Mouse (Mus musculus) liver, adult 2 months (tissue): ENCODE data around the gene Sh2b3. TPM values are rescaled to one million over a fixed set of nuclear protein-coding genes. Genes with fewer than 3 reads are reported as not detected.

ENCODE experiments used
- DNase-seq: peaks from one replicate; pipeline ENCODE4 v3.0.0-alpha.2; 2011; ENCODE audit warnings: low read depth, low spot score; ENCODE audit errors: extremely low read depth
- H3K27ac ChIP-seq: fragments of 200-500 bp; replicated peaks from 2 replicates; pipeline ENCODE4 v1.5.1; 2012; ENCODE audit warnings: low read depth, mild to moderate bottlenecking, control low read depth, inconsistent platforms, low read length; ENCODE audit not compliant: insufficient read depth
- H3K27me3 ChIP-seq: fragments of 200-500 bp; 2 replicates; pipeline ENCODE4 v1.6.1; 2012; ENCODE audit warnings: mild to moderate bottlenecking, moderate library complexity, low read length, inconsistent platforms; ENCODE audit not compliant: control insufficient read depth, insufficient read depth
- H3K36me3 ChIP-seq: fragments of 200-500 bp; 2 replicates; pipeline ENCODE4 v1.6.1; 2012; ENCODE audit warnings: low read length, inconsistent platforms; ENCODE audit not compliant: control insufficient read depth, insufficient read depth
- H3K4me1 ChIP-seq: fragments of 200-500 bp; 2 replicates; pipeline ENCODE4 v1.6.1; 2011; ENCODE audit warnings: low read length; ENCODE audit not compliant: control insufficient read depth, insufficient read depth
- H3K4me3 ChIP-seq: fragments of 200-500 bp; 2 replicates; pipeline ENCODE4 v1.5.1; 2011; ENCODE audit warnings: low read depth, mild to moderate bottlenecking, control low read depth, low read length, moderate library complexity; ENCODE audit not compliant: insufficient read depth
- H3K79me2 ChIP-seq: fragments of 200-500 bp; 2 replicates; pipeline ENCODE4 v1.6.1; 2012; ENCODE audit warnings: inconsistent platforms, mild to moderate bottlenecking, low read length, moderate library complexity; ENCODE audit not compliant: control insufficient read depth, insufficient read depth
- H3K9ac ChIP-seq: fragments of 200-500 bp; 2 replicates; pipeline ENCODE4 v1.6.1; 2012; ENCODE audit warnings: low read depth, mild to moderate bottlenecking, control low read depth, inconsistent platforms, low read length
- CTCF ChIP-seq: fragments of 200-500 bp; IDR thresholded peaks from 2 replicates; pipeline ENCODE4 v1.5.1; 2011; ENCODE audit warnings: low read depth, low read length, control low read depth
- POLR2A ChIP-seq: fragments of 200-500 bp; IDR thresholded peaks from 2 replicates; pipeline ENCODE4 v1.6.1; 2011; ENCODE audit warnings: low read length, control low read depth; ENCODE audit not compliant: insufficient read depth; ENCODE audit errors: extremely low read depth
- WGBS: fragments of 180-500 bp; shearing (Covaris S2); methylation state at CpG from one replicate; pipeline ENCODE4 v1.1.7; 2018; 5-methylcytosine and 5-hydroxymethylcytosine counted together
- polyA plus RNA-seq: library from polyadenylated mRNA; depleted of rRNA; stranded (reverse); fragments of >200 nt; gene quantifications from 2 replicates; pipeline ENCODE4 v1.2.3, GENCODE M21; 2012
- total RNA-seq: library from RNA; depleted of rRNA; stranded (reverse); fragments of >200 nt; gene quantifications from 2 replicates; pipeline ENCODE4 v1.2.3, GENCODE M21; 2014

Sh2b3 gene
- total and polyA plus RNA-seq, 2 experiments = 7.0 to 14.2 TPM

DNA sequence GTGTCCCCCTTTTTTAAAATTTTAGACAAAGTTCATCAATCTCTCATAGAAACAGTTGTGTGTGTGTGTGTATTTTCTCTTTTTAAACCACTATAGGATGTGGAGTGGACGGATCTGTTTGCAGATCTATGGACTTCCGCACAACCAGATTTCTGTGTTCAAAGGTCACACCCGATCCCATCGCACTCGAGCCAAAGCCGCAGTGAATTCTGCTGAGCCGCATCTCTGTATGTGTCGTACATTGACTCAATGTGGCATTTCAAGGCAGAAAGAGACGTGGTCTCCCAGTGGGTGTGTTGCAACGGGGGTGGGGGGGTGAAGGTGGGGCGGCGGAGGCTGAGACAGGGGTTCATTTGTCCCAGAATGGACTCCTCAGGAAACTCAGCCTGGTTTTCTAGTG lies 21.0 kb upstream of the Sh2b3 start:
- Histone ChIP-seq H3K36me3 (no peaks in the 10 kb centered on the region), H3K27me3 (no peaks in the 10 kb centered on the region), H3K27ac (no peak overlapping the region), H3K79me2 (no peaks in the 10 kb centered on the region), H3K4me3 (no peak overlapping the region), H3K4me1 (peaks cover 16% of the 10 kb centered on the region), H3K9ac (no peak overlapping the region)
- no peak for TF ChIP-seq POLR2A
- no peak for TF ChIP-seq CTCF
- WGBS = 32% methylated on average over 12 of the region's 12 CpGs
- DNase-seq = peak; percentile 47

DNA sequence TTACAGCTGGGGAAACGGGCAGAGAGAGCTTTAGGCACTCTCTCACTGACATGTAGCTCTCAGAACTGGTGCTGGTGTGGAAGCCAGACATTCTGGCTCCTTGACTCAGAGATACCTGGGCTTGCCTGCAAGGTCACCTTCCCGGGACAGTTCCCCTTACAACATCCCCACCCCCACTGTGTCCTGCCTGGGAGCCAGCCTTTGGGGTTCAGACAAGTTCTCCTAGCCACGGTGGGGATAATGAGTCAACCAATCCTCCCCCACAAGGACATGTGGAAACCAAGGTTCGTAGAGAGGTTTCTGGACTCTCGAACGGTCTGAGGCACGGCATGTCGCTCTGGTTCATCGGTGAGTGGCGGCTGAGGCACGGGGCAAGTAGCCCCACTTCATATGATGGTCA lies 19.3 kb upstream of the Sh2b3 start:
- DNase-seq = no peak
- Histone ChIP-seq H3K4me1 (peaks cover 21% of the 10 kb centered on the region), H3K79me2 (no peaks in the 10 kb centered on the region), H3K36me3 (no peaks in the 10 kb centered on the region), H3K4me3 (no peak overlapping the region), H3K27ac (no peak overlapping the region), H3K27me3 (no peaks in the 10 kb centered on the region), H3K9ac (no peak overlapping the region)
- WGBS = 67% methylated on average over 11 of the region's 11 CpGs
- no peak for TF ChIP-seq POLR2A
- no peak for TF ChIP-seq CTCF

DNA sequence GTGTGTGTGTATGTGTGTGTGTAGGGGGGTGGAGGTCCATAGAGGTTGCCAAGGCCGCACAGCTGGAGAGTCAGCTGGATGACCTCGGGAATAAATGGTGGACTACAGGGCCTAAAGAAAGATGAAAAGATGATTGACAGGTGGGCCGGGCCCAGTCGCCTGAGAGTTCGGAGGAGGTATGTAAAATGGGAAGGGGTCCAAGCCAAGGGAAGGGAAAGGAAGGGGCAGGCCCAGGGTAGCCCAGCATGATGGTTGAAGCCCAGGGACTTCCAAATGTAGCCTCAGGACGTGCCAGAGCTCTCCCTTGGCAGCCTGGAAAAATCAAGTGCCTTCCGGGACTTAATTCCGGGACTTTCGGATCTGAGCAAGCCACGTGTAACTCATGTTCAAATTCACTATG lies 17.3 kb upstream of the Sh2b3 start:
- no peak overlapping the region for H3K27ac ChIP-seq
- no peaks in the 10 kb centered on the region for H3K27me3 ChIP-seq
- WGBS = 85% methylated on average over 10 of the region's 10 CpGs
- no peak overlapping the region for H3K4me3 ChIP-seq
- TF ChIP-seq POLR2A (no peak), CTCF (no peak)
- no peak for DNase-seq
- H3K36me3 ChIP-seq = no peaks in the 10 kb centered on the region
- no peak overlapping the region for H3K9ac ChIP-seq
- H3K4me1 ChIP-seq = peaks cover 24% of the 10 kb centered on the region
- no peaks in the 10 kb centered on the region for H3K79me2 ChIP-seq

DNA sequence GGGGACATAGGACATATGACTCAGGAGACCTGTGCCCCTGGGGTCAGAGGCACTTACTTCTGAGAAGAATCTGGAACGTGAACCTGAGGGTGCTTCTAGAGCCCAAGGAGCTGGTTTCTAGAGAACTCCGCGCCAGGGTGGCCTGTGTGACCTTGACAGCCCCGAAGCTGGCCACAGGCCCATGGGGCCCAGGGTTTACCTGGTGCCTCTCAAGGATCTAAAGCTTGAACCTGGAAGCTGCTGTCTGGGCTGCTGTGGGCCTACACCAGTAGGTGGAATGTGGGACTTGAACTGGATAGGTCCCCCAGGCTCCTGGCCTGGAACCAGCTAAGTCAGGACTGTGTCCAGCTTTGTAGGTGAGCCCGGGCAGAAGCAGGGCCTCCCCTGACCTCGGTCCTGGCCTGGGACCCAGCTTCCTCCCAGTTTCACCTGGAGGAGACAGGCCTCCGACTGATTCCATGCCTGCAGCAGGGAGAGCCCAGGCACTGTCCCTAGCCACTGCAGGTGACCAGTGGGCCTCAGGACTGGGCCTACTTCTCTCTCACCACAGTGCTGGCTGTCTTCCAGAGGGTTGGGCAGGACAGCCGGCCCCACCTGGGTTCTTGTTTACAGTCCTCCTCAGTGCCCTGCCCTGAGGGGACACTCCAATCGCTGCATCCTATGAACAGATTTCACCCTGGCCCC lies 16.1 kb upstream of the Sh2b3 start:
- DNase-seq = peak; percentile 72
- H3K4me1 ChIP-seq = peaks cover 25% of the 10 kb centered on the region
- 25% methylated on average over 9 of the region's 9 CpGs for WGBS
- no peak overlapping the region for H3K4me3 ChIP-seq
- peaks cover 4% of the 10 kb centered on the region; the same call in 1 of the 2 replicates for H3K79me2 ChIP-seq
- TF ChIP-seq CTCF (no peak), POLR2A (no peak)
- H3K27ac ChIP-seq = peak overlapping the region; percentile 59
- H3K9ac ChIP-seq = peak overlapping the region; percentile 4; the same call in 1 of the 2 replicates
- H3K27me3 ChIP-seq = no peaks in the 10 kb centered on the region
- H3K36me3 ChIP-seq = no peaks in the 10 kb centered on the region

DNA sequence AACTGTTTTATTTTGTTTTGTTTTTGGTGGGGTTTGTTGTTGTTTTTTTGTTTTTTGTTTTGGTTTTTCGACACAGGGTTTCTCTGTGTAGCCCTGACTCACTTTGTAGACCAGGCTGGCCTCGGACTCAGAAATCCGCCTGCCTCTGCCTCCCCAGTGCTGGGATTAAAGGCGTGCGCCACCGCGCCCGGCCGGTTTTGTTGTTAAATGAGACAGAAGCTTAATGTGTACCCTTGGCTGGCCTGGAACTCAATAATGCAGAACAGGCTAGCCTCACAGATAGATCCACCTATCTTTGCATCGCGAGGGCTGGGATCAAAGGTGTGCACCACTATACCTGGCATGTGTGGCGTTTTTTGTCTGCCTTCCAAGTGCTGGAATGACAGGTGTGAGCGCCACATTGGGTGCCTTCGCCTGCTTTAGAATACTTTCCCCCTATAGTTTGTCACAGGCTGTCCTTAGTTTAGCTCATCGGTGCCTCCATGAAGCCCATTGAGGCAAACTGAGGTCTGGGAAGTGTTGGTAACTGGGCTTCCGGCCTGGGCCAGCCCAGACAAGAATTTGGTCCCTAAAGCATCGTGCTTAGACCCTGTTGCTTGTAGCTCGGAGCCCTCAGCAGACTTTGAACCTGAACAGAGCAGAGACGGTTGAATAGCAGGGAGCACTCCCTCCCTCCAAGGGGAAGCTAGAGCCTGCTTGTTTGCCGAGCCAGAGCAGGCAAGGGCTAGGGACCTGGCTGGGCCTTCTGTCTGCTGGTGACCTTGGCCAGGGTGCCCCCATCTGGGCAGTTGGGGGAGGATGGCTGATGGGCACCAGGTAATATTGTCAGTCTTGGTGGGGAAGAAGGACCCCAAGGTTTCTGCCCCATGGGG lies 12.3 kb upstream of the Sh2b3 start:
- peaks cover 20% of the 10 kb centered on the region for H3K4me1 ChIP-seq
- H3K27me3 ChIP-seq = no peaks in the 10 kb centered on the region
- peaks cover 4% of the 10 kb centered on the region; the same call in 1 of the 2 replicates for H3K79me2 ChIP-seq
- 23% methylated on average over 20 of the region's 20 CpGs for WGBS
- no peaks in the 10 kb centered on the region for H3K36me3 ChIP-seq
- H3K27ac ChIP-seq = 0 out of 2 replicates have a peak overlapping the region, but pooled peaks have one; percentile 8
- H3K9ac ChIP-seq = peak overlapping the region; percentile 95
- peak overlapping the region; percentile 93 for H3K4me3 ChIP-seq
- DNase-seq = peak; percentile 44
- no peak for TF ChIP-seq POLR2A
- TF ChIP-seq CTCF = peak; percentile 24; the same call in 1 of the 2 replicates
